Mouse (Mus musculus) CH12.LX (cell line): ENCODE measurements around the gene Thtpa. TPM values are rescaled to one million over a fixed set of nuclear protein-coding genes. Genes with fewer than 3 reads are reported as not detected.
A peak's percentile ranks its signal among the peaks of the same experiment; 100 is the strongest.

Experiments
- DNase-seq: peaks from one replicate; pipeline ENCODE4 v3.0.0-alpha.2; 2013; ENCODE audit errors: extremely low read depth
- H3K27ac ChIP-seq: 2 replicates; pipeline ENCODE4 v1.5.1; 2012; ENCODE audit warnings: low read depth, mild to moderate bottlenecking, control low read depth, moderate library complexity; ENCODE audit not compliant: insufficient read depth
- H3K27me3 ChIP-seq: replicated peaks from 2 replicates; pipeline ENCODE3; 2012; ENCODE audit warnings: inconsistent platforms
- H3K36me3 ChIP-seq, 2 experiments: replicated peaks in 1 of 2; 2 replicates each; pipeline versions ENCODE3 to v1.6.1; 2012; ENCODE audit warnings: inconsistent platforms in 1 of 2, low read length in 1 of 2, mild to moderate bottlenecking in 1 of 2, mixed read lengths in 1 of 2, moderate library complexity in 1 of 2; ENCODE audit not compliant: control insufficient read depth in 1 of 2, insufficient read depth in 1 of 2
- H3K4me1 ChIP-seq, 2 experiments: 2 replicates each; pipeline ENCODE4 v1.6.1; 2012; ENCODE audit warnings: inconsistent platforms in 1 of 2, moderate library complexity in 1 of 2; ENCODE audit not compliant: insufficient read depth in 2 of 2, control insufficient read depth in 1 of 2
- H3K4me2 ChIP-seq: 2 replicates; pipeline ENCODE4 v1.6.1; 2012; ENCODE audit warnings: low read depth, mild to moderate bottlenecking, control low read depth; ENCODE audit not compliant: poor library complexity, insufficient read depth, severe bottlenecking
- H3K4me3 ChIP-seq, 3 experiments: fragments of 150-350 bp in 1 of 3; sonication (generic) in 1 of 3; replicated peaks in 1 of 3; 2 replicates each; pipeline versions ENCODE3 to v1.5.1; 2011 to 2012; ENCODE audit warnings: low read depth in 2 of 3, low read length in 2 of 3, mild to moderate bottlenecking in 2 of 3, moderate library complexity in 2 of 3, control low read depth in 1 of 3, improper control_type of control experiment in 1 of 3, inconsistent platforms in 1 of 3, mixed read lengths in 1 of 3; ENCODE audit not compliant: poor library complexity in 1 of 3
- H3K79me2 ChIP-seq: replicated peaks from 2 replicates; pipeline ENCODE4 v1.6.1; 2012; ENCODE audit warnings: mild to moderate bottlenecking, moderate library complexity; ENCODE audit not compliant: control insufficient read depth, poor library complexity, insufficient read depth, severe bottlenecking; ENCODE audit errors: extremely low read depth
- H3K9ac ChIP-seq: 2 replicates; pipeline ENCODE4 v1.6.1; 2012; ENCODE audit warnings: low read depth, mild to moderate bottlenecking, control low read depth, moderate library complexity; ENCODE audit not compliant: insufficient read depth
- H3K9me3 ChIP-seq: replicated peaks from 2 replicates; pipeline ENCODE3; 2012; ENCODE audit warnings: low read length, inconsistent platforms, mixed read lengths
- BHLHE40 ChIP-seq: IDR thresholded peaks from 2 replicates; pipeline ENCODE4 v1.6.1; 2011; ENCODE audit warnings: mild to moderate bottlenecking, low read depth, low read length, improper control_type of control experiment
- CTCF ChIP-seq, 2 experiments: IDR thresholded peaks in 1 of 2; conservative IDR thresholded peaks in 1 of 2; 2 replicates each; pipeline ENCODE4 v1.5.1; 2011 to 2012; ENCODE audit warnings: low read depth in 2 of 2, low read length in 2 of 2, improper control_type of control experiment in 1 of 2, inconsistent platforms in 1 of 2, mild to moderate bottlenecking in 1 of 2, moderate library complexity in 1 of 2
- ELF1 ChIP-seq: IDR thresholded peaks from 2 replicates; pipeline ENCODE4 v1.6.1; 2014; ENCODE audit warnings: low read depth, mild to moderate bottlenecking, inconsistent platforms, low read length, improper control_type of control experiment
- EP300 ChIP-seq: IDR thresholded peaks from 2 replicates; pipeline ENCODE4 v1.6.1; 2011; ENCODE audit warnings: low read length, improper control_type of control experiment
- ETS1 ChIP-seq: conservative IDR thresholded peaks from 2 replicates; pipeline ENCODE4 v1.6.1; 2012; ENCODE audit warnings: low read depth, mild to moderate bottlenecking, inconsistent platforms, low read length, improper control_type of control experiment, moderate library complexity
- GABPA ChIP-seq: IDR thresholded peaks from 2 replicates; pipeline ENCODE4 v1.6.1; 2012; ENCODE audit warnings: low read depth, low read length, improper control_type of control experiment, inconsistent platforms; ENCODE audit not compliant: insufficient replicate concordance
- JUN ChIP-seq: IDR thresholded peaks from 2 replicates; pipeline ENCODE4 v1.6.1; 2011; ENCODE audit warnings: low read depth, mild to moderate bottlenecking, low read length, improper control_type of control experiment, moderate library complexity; ENCODE audit not compliant: insufficient read depth
- JUND ChIP-seq: conservative IDR thresholded peaks from 2 replicates; pipeline ENCODE4 v1.6.1; 2011; ENCODE audit warnings: low read depth, low read length, improper control_type of control experiment
- KAT2A ChIP-seq: IDR thresholded peaks from 2 replicates; pipeline ENCODE4 v1.6.1; 2012; ENCODE audit warnings: low read length, improper control_type of control experiment, inconsistent platforms; ENCODE audit not compliant: insufficient replicate concordance
- MAFK ChIP-seq: IDR thresholded peaks from 2 replicates; pipeline ENCODE4 v1.6.1; 2011; ENCODE audit warnings: low read length, improper control_type of control experiment; ENCODE audit not compliant: insufficient replicate concordance
- MAZ ChIP-seq: IDR thresholded peaks from 2 replicates; pipeline ENCODE4 v1.6.1; 2012; ENCODE audit warnings: low read depth, mild to moderate bottlenecking, inconsistent platforms, low read length, improper control_type of control experiment, moderate library complexity
- MEF2A ChIP-seq: IDR thresholded peaks from 2 replicates; pipeline ENCODE4 v1.6.1; 2014; ENCODE audit warnings: low read depth, mild to moderate bottlenecking, inconsistent platforms, low read length, improper control_type of control experiment, borderline replicate concordance
- MYC ChIP-seq: IDR thresholded peaks from 2 replicates; pipeline ENCODE4 v1.6.1; 2011; ENCODE audit warnings: low read depth, mild to moderate bottlenecking, improper control_type of control experiment, low read length
- NELFE ChIP-seq: IDR thresholded peaks from 2 replicates; pipeline ENCODE4 v1.6.1; 2011; ENCODE audit warnings: low read depth, low read length, improper control_type of control experiment
- NRF1 ChIP-seq: IDR thresholded peaks from 2 replicates; pipeline ENCODE4 v1.6.1; 2014; ENCODE audit warnings: low read depth, mild to moderate bottlenecking, inconsistent platforms, low read length, improper control_type of control experiment, moderate library complexity
- POLR2A ChIP-seq: IDR thresholded peaks from 2 replicates; pipeline ENCODE4 v1.6.1; 2011; ENCODE audit warnings: low read depth, mild to moderate bottlenecking, improper control_type of control experiment, low read length
- RAD21 ChIP-seq: IDR thresholded peaks from 2 replicates; pipeline ENCODE4 v1.6.1; 2011; ENCODE audit warnings: low read depth, mild to moderate bottlenecking, low read length, improper control_type of control experiment, moderate library complexity
- SIN3A ChIP-seq: IDR thresholded peaks from 2 replicates; pipeline ENCODE4 v1.6.1; 2012; ENCODE audit warnings: low read length, improper control_type of control experiment, inconsistent platforms
- SMC3 ChIP-seq: IDR thresholded peaks from 2 replicates; pipeline ENCODE4 v1.6.1; 2011; ENCODE audit warnings: low read depth, low read length, improper control_type of control experiment
- UBTF ChIP-seq: IDR thresholded peaks from 2 replicates; pipeline ENCODE4 v1.6.1; 2012; ENCODE audit warnings: low read depth, mild to moderate bottlenecking, inconsistent platforms, low read length, improper control_type of control experiment, moderate library complexity
- USF1 ChIP-seq: IDR thresholded peaks from 2 replicates; pipeline ENCODE4 v1.6.1; 2014; ENCODE audit warnings: low read depth, mild to moderate bottlenecking, inconsistent platforms, low read length, improper control_type of control experiment
- USF2 ChIP-seq: conservative IDR thresholded peaks from 2 replicates; pipeline ENCODE4 v1.6.1; 2011; ENCODE audit warnings: low read depth, low read length, improper control_type of control experiment
- ZKSCAN1 ChIP-seq: IDR thresholded peaks from 2 replicates; pipeline ENCODE4 v1.6.1; 2012; ENCODE audit warnings: low read depth, inconsistent platforms, low read length, improper control_type of control experiment, borderline replicate concordance
- ZNF384 ChIP-seq: IDR thresholded peaks from 2 replicates; pipeline ENCODE4 v1.6.1; 2012; ENCODE audit warnings: low read depth, low read length, improper control_type of control experiment, inconsistent platforms
- dilution Hi-C: fragments of 300-500 bp; cut with MboI; formaldehyde crosslinking; loops from 2 replicates; pipeline ENCODE4 v1.14.3; 2020; ENCODE audit warnings: low sequenced_read_pairs; ENCODE audit not compliant: extremely low pct_unique_long_range_greater_than_20kb, extremely low pct_ligation_motif_present
- in situ Hi-C: fragments of 300-500 bp; cut with MboI; formaldehyde crosslinking; loops from 3 replicates; pipeline ENCODE4 v1.14.3; 2019; ENCODE audit warnings: low sequenced_read_pairs, low pct_ligation_motif_present, low pct_unique_long_range_greater_than_20kb, mixed read lengths
- polyA plus RNA-seq: library from polyadenylated mRNA; unstranded; fragments of >175 nt; gene quantifications from 2 replicates; pipeline ENCODE4 v1.2.1, GENCODE M21; 2012; ENCODE audit warnings: low read depth; ENCODE audit not compliant: insufficient read length
- total RNA-seq, 2 experiments: library from RNA; depleted of rRNA; stranded (reverse); fragments of 300-350 nt in 1 of 2; fragments of >200 nt in 1 of 2; gene quantifications; 2 replicates each; pipeline ENCODE4 v1.2.3; 2012 to 2014

Gene Thtpa
- total and polyA plus RNA-seq, 3 experiments = 4.0 to 9.4 (median 6.7) TPM

GRCm38 (mm10) chr14:55118852-55119251 is 24.3 kb downstream of the Thtpa start:
- Histone ChIP-seq H3K27ac (no peak overlapping the region), H3K27me3 (peaks cover 14% of the 10 kb centered on the region), H3K4me2 (no peak overlapping the region), H3K79me2 (no peaks in the 10 kb centered on the region), H3K36me3 (no peaks in the 10 kb centered on the region), H3K9ac (no peak overlapping the region), H3K4me3 (no peak overlapping the region), H3K9me3 (peaks cover 2% of the 10 kb centered on the region), H3K4me1 (peaks cover 0 to 2% of the 10 kb centered on the region in 2 experiments; a peak in 1 of 4 replicates)
- TF ChIP-seq ETS1 = no peak
- dilution Hi-C loops = no loop called here
- in situ Hi-C loops = loop anchor here (10.0 kb wide), 1 partner anchor 96 kb away; no protein-coding TSS in a partner anchor
- DNase-seq = no peak

- in situ Hi-C loops (loop anchor here (5.0 to 10.0 kb wide), 3 partner anchors 53 to 318 kb away; no protein-coding TSS in a partner anchor), dilution Hi-C loops (no loop called here)
- Histone ChIP-seq H3K27me3 (peaks cover 14% of the 10 kb centered on the region), H3K9ac (no peak overlapping the region), H3K4me1 (peaks cover 0 to 2% of the 10 kb centered on the region in 2 experiments; a peak in 1 of 4 replicates), H3K79me2 (no peaks in the 10 kb centered on the region), H3K4me2 (no peak overlapping the region), H3K27ac (no peak overlapping the region), H3K9me3 (peaks cover 2% of the 10 kb centered on the region), H3K4me3 (no peak overlapping the region), H3K36me3 (no peaks in the 10 kb centered on the region)
- no peak for DNase-seq
- TF ChIP-seq CTCF (conservative IDR thresholded peaks at IDR 0.05 in 1 of 2, IDR thresholded peaks at IDR 0.05 in 1 of 2; ENCODE audit: low read depth in 2 of 2, low read length in 2 of 2) (peak; percentile 16 to 63; a peak in 2 of 4 replicates), ELF1 (no peak), RAD21 (peak; percentile 63), SMC3 (peak; percentile 48; the same call in 1 of the 2 replicates)
Observed at GRCm38 (mm10) chr14:55119421-55120134, 25.0 kb downstream of the Thtpa start.

- H3K4me3 ChIP-seq = no peak overlapping the region
- no peaks in the 10 kb centered on the region for H3K36me3 ChIP-seq
- no peak overlapping the region for H3K27ac ChIP-seq
- no peaks in the 10 kb centered on the region for H3K9me3 ChIP-seq
- H3K9ac ChIP-seq = no peak overlapping the region
- peaks cover 13% of the 10 kb centered on the region for H3K27me3 ChIP-seq
- dilution Hi-C loops (no loop called here), in situ Hi-C loops (loop anchor here (5.0 kb wide), 2 partner anchors 50 to 315 kb away; no protein-coding TSS in a partner anchor)
- peak; percentile 64 for DNase-seq
- H3K4me1 ChIP-seq = peaks cover 0 to 2% of the 10 kb centered on the region in 2 experiments; a peak in 1 of 4 replicates
- H3K4me2 ChIP-seq = no peak overlapping the region
- H3K79me2 ChIP-seq = no peaks in the 10 kb centered on the region
- peak; percentile 21 to 96; a peak in 2 of 4 replicates for TF ChIP-seq CTCF (conservative IDR thresholded peaks at IDR 0.05 in 1 of 2, IDR thresholded peaks at IDR 0.05 in 1 of 2; ENCODE audit: low read depth in 2 of 2, low read length in 2 of 2)
- 0 out of 2 replicates have a peak, but pooled peaks have one; percentile 26 for TF ChIP-seq SIN3A
- TF ChIP-seq UBTF = no peak
- no peak for TF ChIP-seq BHLHE40
- peak; percentile 46; the same call in 1 of the 2 replicates for TF ChIP-seq NELFE
- TF ChIP-seq USF2 = no peak
- no peak for TF ChIP-seq EP300
- no peak for TF ChIP-seq USF1
- no peak for TF ChIP-seq MAZ
- no peak for TF ChIP-seq MEF2A
- TF ChIP-seq JUN = no peak
- no peak for TF ChIP-seq POLR2A
- TF ChIP-seq MYC = 0 out of 2 replicates have a peak, but pooled peaks have one; percentile 31
- TF ChIP-seq GABPA = no peak
- TF ChIP-seq MAFK = no peak
- TF ChIP-seq ZKSCAN1 = no peak
- no peak for TF ChIP-seq ZNF384
- no peak for TF ChIP-seq NRF1
- TF ChIP-seq JUND = no peak
- TF ChIP-seq KAT2A = no peak
Observed at GRCm38 (mm10) chr14:55121947-55122346, 27.4 kb downstream of the Thtpa start.
